Mouse (Mus musculus) limb, embryonic 11.5 days (tissue): ENCODE data around the gene Sh3pxd2a. TPM values are rescaled to one million over a fixed set of nuclear protein-coding genes. Genes with fewer than 3 reads are reported as not detected.
A peak's percentile ranks its signal among the peaks of the same experiment; 100 is the strongest.

Experiments
- ATAC-seq: fragments of 200-750 bp; cut with Nextera tagmentation; 2 replicates; pipeline ENCODE4 v1.8.0; 2017; ENCODE audit warnings: low read depth; ENCODE audit not compliant: insufficient number of reproducible peaks, low FRiP score, low TSS enrichment
- DNase-seq: peaks from one replicate; pipeline ENCODE4 v3.0.0-alpha.2; 2015; ENCODE audit warnings: low spot score
- H3K27ac ChIP-seq: fragments of 300-500 bp; sonication (generic); replicated peaks from 2 replicates; pipeline ENCODE4 v1.5.1; 2014; ENCODE audit warnings: low read depth, mild to moderate bottlenecking, low read length
- H3K27me3 ChIP-seq: fragments of 300-500 bp; sonication (generic); 2 replicates; pipeline ENCODE4 v1.6.1; 2014; ENCODE audit warnings: mild to moderate bottlenecking, low read length, mixed read lengths; ENCODE audit not compliant: control insufficient read depth, insufficient read depth
- H3K36me3 ChIP-seq: fragments of 300-500 bp; sonication (generic); 2 replicates; pipeline ENCODE4 v1.6.1; 2014; ENCODE audit warnings: mild to moderate bottlenecking, low read length, moderate library complexity, mixed read lengths; ENCODE audit not compliant: control insufficient read depth, insufficient read depth
- H3K4me1 ChIP-seq: fragments of 300-500 bp; sonication (generic); 2 replicates; pipeline ENCODE4 v1.6.1; 2014; ENCODE audit warnings: low read length, mixed read lengths; ENCODE audit not compliant: control insufficient read depth, insufficient read depth
- H3K4me2 ChIP-seq: fragments of 300-500 bp; sonication (generic); 2 replicates; pipeline ENCODE4 v1.6.1; 2014; ENCODE audit warnings: low read depth, mild to moderate bottlenecking, moderate library complexity; ENCODE audit not compliant: severe bottlenecking
- H3K4me3 ChIP-seq: fragments of 300-500 bp; sonication (generic); 2 replicates; pipeline ENCODE4 v1.5.1; 2014; ENCODE audit warnings: low read depth, low read length
- H3K9ac ChIP-seq: fragments of 300-500 bp; sonication (generic); 2 replicates; pipeline ENCODE4 v1.6.1; 2014; ENCODE audit warnings: mild to moderate bottlenecking, low read length
- H3K9me3 ChIP-seq: fragments of 300-500 bp; sonication (generic); 2 replicates; pipeline ENCODE4 v1.6.1; 2016; ENCODE audit warnings: low read length; ENCODE audit not compliant: control insufficient read depth
- WGBS: fragments of 180-500 bp; shearing (Covaris S2); extraction: QIAGEN DNeasy Blood & Tissue Kit; methylation state at CpG from one replicate; pipeline ENCODE4 v1.1.7; 2014; 5-methylcytosine and 5-hydroxymethylcytosine counted together
- polyA plus RNA-seq: library from polyadenylated mRNA; unstranded; fragments of >200 nt; fragmentation: Nextera tagmentation; extraction: Ambion mirVana; gene quantifications from 2 replicates; pipeline ENCODE4 v1.2.1, GENCODE M21; 2014

Gene Sh3pxd2a
- polyA plus RNA-seq, 1 experiment from 2014 or later, result 10.4 TPM

GRCm38 (mm10) chr19:47508771-47509281 lies 44.6 kb upstream of the Sh3pxd2a start:
- H3K4me1 ChIP-seq, result no peaks in the 10 kb centered on the region
- DNase-seq (no peak), ATAC-seq (no peak)
- H3K4me2 ChIP-seq, result no peak overlapping the region
- no peak overlapping the region for H3K9ac ChIP-seq
- H3K27me3 ChIP-seq, result no peaks in the 10 kb centered on the region
- peaks cover 4% of the 10 kb centered on the region; the same call in 1 of the 2 replicates for H3K36me3 ChIP-seq
- H3K9me3 ChIP-seq, result no peaks in the 10 kb centered on the region
- WGBS, result 68% methylated on average over 5 of the region's 5 CpGs
- no peak overlapping the region for H3K27ac ChIP-seq
- no peak overlapping the region for H3K4me3 ChIP-seq

GRCm38 (mm10) chr19:47508191-47508590 lies 44.0 kb upstream of the Sh3pxd2a start:
- no peak for DNase-seq
- no peaks in the 10 kb centered on the region for H3K27me3 ChIP-seq
- no peaks in the 10 kb centered on the region for H3K4me1 ChIP-seq
- H3K36me3 ChIP-seq, result peaks cover 4% of the 10 kb centered on the region; the same call in 1 of the 2 replicates
- no peak for ATAC-seq
- H3K9ac ChIP-seq, result 0 out of 2 replicates have a peak overlapping the region, but pooled peaks have one; percentile 7
- 82% methylated on average over 3 of the region's 3 CpGs for WGBS
- no peaks in the 10 kb centered on the region for H3K9me3 ChIP-seq
- H3K27ac ChIP-seq, result no peak overlapping the region
- H3K4me2 ChIP-seq, result no peak overlapping the region
- no peak overlapping the region for H3K4me3 ChIP-seq

GRCm38 (mm10) chr19:47507128-47508121 lies 43.2 kb upstream of the Sh3pxd2a start:
- H3K27me3 ChIP-seq, result no peaks in the 10 kb centered on the region
- H3K9ac ChIP-seq, result 0 out of 2 replicates have a peak overlapping the region, but pooled peaks have one; percentile 7
- no peak overlapping the region for H3K4me2 ChIP-seq
- no peaks in the 10 kb centered on the region for H3K9me3 ChIP-seq
- H3K4me3 ChIP-seq, result no peak overlapping the region
- DNase-seq (peak; percentile 72), ATAC-seq (no peak)
- H3K36me3 ChIP-seq, result peaks cover 4% of the 10 kb centered on the region; the same call in 1 of the 2 replicates
- WGBS, result 68% methylated on average over 27 of the region's 27 CpGs
- H3K27ac ChIP-seq, result no peak overlapping the region
- no peaks in the 10 kb centered on the region for H3K4me1 ChIP-seq

- Histone ChIP-seq H3K9me3 (no peaks in the 10 kb centered on the region), H3K27ac (no peak overlapping the region), H3K9ac (no peak overlapping the region), H3K4me1 (peaks cover 13% of the 10 kb centered on the region), H3K36me3 (peaks cover 2% of the 10 kb centered on the region), H3K27me3 (no peaks in the 10 kb centered on the region), H3K4me3 (no peak overlapping the region), H3K4me2 (no peak overlapping the region)
- DNase-seq, result peak; percentile 54
- ATAC-seq, result no peak
- WGBS, result 72% methylated on average over 4 of the region's 4 CpGs
Measured at GRCm38 (mm10) chr19:47503625-47504024, 39.4 kb upstream of the Sh3pxd2a start.

GRCm38 (mm10) chr19:47502563-47502962 lies 38.4 kb upstream of the Sh3pxd2a start:
- Histone ChIP-seq H3K36me3 (peaks cover 2% of the 10 kb centered on the region), H3K4me1 (peaks cover 17% of the 10 kb centered on the region), H3K9me3 (no peaks in the 10 kb centered on the region), H3K4me3 (no peak overlapping the region), H3K9ac (no peak overlapping the region), H3K4me2 (no peak overlapping the region), H3K27ac (no peak overlapping the region), H3K27me3 (no peaks in the 10 kb centered on the region)
- WGBS, result 78% methylated on average over 8 of the region's 8 CpGs
- ATAC-seq, result no peak
- DNase-seq, result no peak

GRCm38 (mm10) chr19:47500389-47501011 lies 36.3 kb upstream of the Sh3pxd2a start:
- no peak overlapping the region for H3K4me2 ChIP-seq
- H3K4me1 ChIP-seq, result peaks cover 22% of the 10 kb centered on the region
- WGBS, result 81% methylated on average over 11 of the region's 11 CpGs
- no peak for DNase-seq
- no peak for ATAC-seq
- no peak overlapping the region for H3K9ac ChIP-seq
- H3K36me3 ChIP-seq, result no peaks in the 10 kb centered on the region; the same call in 1 of the 2 replicates
- no peaks in the 10 kb centered on the region for H3K9me3 ChIP-seq
- H3K4me3 ChIP-seq, result no peak overlapping the region
- no peak overlapping the region for H3K27ac ChIP-seq
- no peaks in the 10 kb centered on the region for H3K27me3 ChIP-seq

GRCm38 (mm10) chr19:47499841-47500240 lies 35.6 kb upstream of the Sh3pxd2a start:
- peak overlapping the region; percentile 43; the same call in 1 of the 2 replicates for H3K27ac ChIP-seq
- no peak overlapping the region for H3K9ac ChIP-seq
- H3K4me1 ChIP-seq, result peaks cover 22% of the 10 kb centered on the region
- 88% methylated on average over 5 of the region's 5 CpGs for WGBS
- H3K4me2 ChIP-seq, result no peak overlapping the region
- H3K4me3 ChIP-seq, result no peak overlapping the region
- DNase-seq (no peak), ATAC-seq (no peak)
- H3K36me3 ChIP-seq, result no peaks in the 10 kb centered on the region; the same call in 1 of the 2 replicates
- H3K27me3 ChIP-seq, result no peaks in the 10 kb centered on the region
- no peaks in the 10 kb centered on the region for H3K9me3 ChIP-seq

GRCm38 (mm10) chr19:47498942-47499341 lies 34.7 kb upstream of the Sh3pxd2a start:
- 9% methylated on average over 4 of the region's 4 CpGs for WGBS
- 0 out of 2 replicates have a peak, but pooled peaks have one; percentile 62 for ATAC-seq
- Histone ChIP-seq H3K4me2 (no peak overlapping the region), H3K36me3 (no peaks in the 10 kb centered on the region; the same call in 1 of the 2 replicates), H3K4me1 (peaks cover 22% of the 10 kb centered on the region), H3K9ac (no peak overlapping the region), H3K9me3 (no peaks in the 10 kb centered on the region), H3K4me3 (no peak overlapping the region), H3K27ac (peak overlapping the region; percentile 43), H3K27me3 (no peaks in the 10 kb centered on the region)
- peak; percentile 70 for DNase-seq
